Mouse (Mus musculus): ENCODE results near the gene Vrk3.
"Not testable (repeated sequence)": the region's sequence is repeated elsewhere in the genome, so short reads cannot be mapped to it uniquely, and the experiment has no call there.

Vrk3 gene

GRCm38 (mm10) chr7:44748101-44749044, at the start of gene Vrk3:
Vrk3 (plus strand) TSS chr7:44748413.
- peak; percentile 96 to 97 for DNase-seq

GRCm38 (mm10) chr7:44701921-44702320, 46.3 kb upstream of the Vrk3 start:
- DNase-seq: peak; percentile 68 to 73

- no peak for DNase-seq
Measured at GRCm38 (mm10) chr7:44702985-44703384, 45.2 kb upstream of the Vrk3 start.

- DNase-seq: peak; percentile 69 to 78
Measured at GRCm38 (mm10) chr7:44704363-44704762, 43.9 kb upstream of the Vrk3 start.

GRCm38 (mm10) chr7:44705086-44705485, 43.1 kb upstream of the Vrk3 start:
- no peak for DNase-seq

- DNase-seq: no peak
Measured at GRCm38 (mm10) chr7:44706322-44706721, 41.9 kb upstream of the Vrk3 start.

- no peak for DNase-seq
Measured at GRCm38 (mm10) chr7:44707169-44707675, 41.0 kb upstream of the Vrk3 start.

GRCm38 (mm10) chr7:44708093-44708492, 40.1 kb upstream of the Vrk3 start:
- not testable (repeated sequence) for DNase-seq

GRCm38 (mm10) chr7:44708574-44708973, 39.6 kb upstream of the Vrk3 start, which contains the start of gene Izumo2:
Izumo2 (plus strand) TSS chr7:44708742.
- no peak for DNase-seq

GRCm38 (mm10) chr7:44709881-44710280, 38.3 kb upstream of the Vrk3 start:
- no peak for DNase-seq

GRCm38 (mm10) chr7:44722058-44722457, 26.2 kb upstream of the Vrk3 start:
- DNase-seq: no peak

- peak; percentile 43 to 48 for DNase-seq
Measured at GRCm38 (mm10) chr7:44724316-44724715, 23.9 kb upstream of the Vrk3 start.

GRCm38 (mm10) chr7:44726343-44726742, 21.9 kb upstream of the Vrk3 start:
- peak; percentile 24 to 38 for DNase-seq

GRCm38 (mm10) chr7:44727151-44727550, 21.1 kb upstream of the Vrk3 start:
- no peak for DNase-seq

GRCm38 (mm10) chr7:44728082-44728975, 19.9 kb upstream of the Vrk3 start:
- no peak for DNase-seq

GRCm38 (mm10) chr7:44733723-44734122, 14.5 kb upstream of the Vrk3 start:
- DNase-seq: no peak

- no peak for DNase-seq
Measured at GRCm38 (mm10) chr7:44741361-44741760, 6.9 kb upstream of the Vrk3 start.

GRCm38 (mm10) chr7:44744270-44744669, 3.9 kb upstream of the Vrk3 start:
- DNase-seq: no peak

GRCm38 (mm10) chr7:44745076-44745475, 3.1 kb upstream of the Vrk3 start:
- DNase-seq: peak; percentile 88 to 89

- no peak for DNase-seq
Measured at GRCm38 (mm10) chr7:44747115-44747514, 1.1 kb upstream of the Vrk3 start.

GRCm38 (mm10) chr7:44750950-44751349, 2.7 kb downstream of the Vrk3 start, which contains the start of gene Zfp473:
Zfp473 (minus strand) TSS chr7:44751050.
- DNase-seq: not testable (repeated sequence)

- DNase-seq: no peak
Measured at GRCm38 (mm10) chr7:44757164-44757563, 9.0 kb downstream of the Vrk3 start.

- no peak for DNase-seq
Measured at GRCm38 (mm10) chr7:44760366-44760765, 12.2 kb downstream of the Vrk3 start.
